Mouse (Mus musculus) stomach, postnatal 0 days (tissue): ENCODE measurements around the gene Por.

Source experiments
- CTCF ChIP-seq: IDR thresholded peaks from 2 replicates; pipeline ENCODE4 v1.5.1; 2016; ENCODE audit warnings: antibody characterized with exemption, low read depth, mild to moderate bottlenecking, moderate library complexity
- EP300 ChIP-seq: optimal IDR thresholded peaks from 2 replicates; pipeline ENCODE3; 2016; ENCODE audit warnings: antibody characterized with exemption

- no peak for TF ChIP-seq CTCF
- no peak for TF ChIP-seq EP300
Measured at GRCm38 (mm10) chr5:135734057-135734680, 64.3 kb downstream of the Por start.
